Mouse (Mus musculus) right cerebral cortex, adult 18-20 months (tissue): ENCODE data around the gene Metrn.

Experiments used
- DNase-seq: peaks from one replicate; pipeline ENCODE4 v3.0.0; 2022; ENCODE audit warnings: mixed read lengths

Metrn gene

DNA sequence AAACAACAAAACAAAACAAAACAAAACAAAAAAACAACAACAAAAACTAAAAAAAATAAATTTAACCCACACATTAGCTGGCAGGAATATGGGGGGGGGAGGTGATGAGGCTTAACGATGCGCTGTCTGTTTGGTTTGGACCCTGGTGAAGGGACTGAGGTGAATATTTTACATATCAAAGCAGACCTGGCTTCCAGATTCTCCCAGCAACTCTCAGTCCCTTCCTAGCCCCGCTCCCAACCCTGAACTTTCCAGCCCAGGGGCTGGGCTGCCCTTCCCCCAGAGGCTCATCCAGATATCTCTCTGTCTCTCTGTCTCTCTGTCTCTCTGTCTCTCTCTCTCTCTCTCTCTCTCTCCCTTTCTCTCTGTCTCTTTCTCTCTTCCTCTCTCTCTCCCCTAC is 34.3 kb downstream of the Metrn start:
- DNase-seq = no peak

DNA sequence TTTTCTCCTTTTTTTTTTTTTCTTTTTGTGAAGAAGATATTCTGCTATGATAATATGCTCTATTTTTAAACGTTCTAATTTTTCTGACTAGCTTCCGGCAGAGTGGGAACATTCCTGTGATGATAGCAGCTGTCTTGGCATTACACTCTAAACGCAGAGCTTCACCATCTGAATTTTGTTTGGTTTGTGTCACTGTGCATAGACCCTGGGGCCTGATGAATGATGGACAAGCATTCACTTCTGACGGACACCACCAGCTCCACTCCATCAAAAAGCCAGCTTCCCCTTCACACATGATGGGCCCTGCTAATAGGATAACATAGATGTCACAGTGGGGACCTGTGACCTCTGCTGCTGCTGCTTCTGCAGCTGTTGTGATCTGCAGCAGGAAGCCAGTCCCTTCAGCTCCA is 35.4 kb downstream of the Metrn start:
- peak; percentile 59 for DNase-seq

DNA sequence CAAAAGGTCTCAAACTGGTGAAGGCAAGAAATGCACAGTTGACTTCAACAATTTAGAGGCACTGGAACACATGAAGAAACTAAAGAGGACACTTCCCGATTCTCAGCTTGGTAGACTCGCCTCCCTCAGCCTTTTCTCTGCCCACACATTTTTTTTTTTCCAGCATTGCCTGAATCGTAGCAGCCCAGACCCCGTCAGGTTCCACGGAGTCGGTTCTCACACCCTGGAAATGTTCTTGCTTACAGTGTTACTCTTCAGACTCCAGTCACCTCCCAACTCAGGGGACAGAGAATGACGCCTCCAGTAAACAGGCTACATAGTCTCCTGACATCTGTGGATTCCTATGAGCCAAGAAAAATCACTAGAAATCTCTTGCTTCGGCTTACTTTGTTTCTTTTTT is 36.8 kb downstream of the Metrn start:
- DNase-seq = peak; percentile 61

DNA sequence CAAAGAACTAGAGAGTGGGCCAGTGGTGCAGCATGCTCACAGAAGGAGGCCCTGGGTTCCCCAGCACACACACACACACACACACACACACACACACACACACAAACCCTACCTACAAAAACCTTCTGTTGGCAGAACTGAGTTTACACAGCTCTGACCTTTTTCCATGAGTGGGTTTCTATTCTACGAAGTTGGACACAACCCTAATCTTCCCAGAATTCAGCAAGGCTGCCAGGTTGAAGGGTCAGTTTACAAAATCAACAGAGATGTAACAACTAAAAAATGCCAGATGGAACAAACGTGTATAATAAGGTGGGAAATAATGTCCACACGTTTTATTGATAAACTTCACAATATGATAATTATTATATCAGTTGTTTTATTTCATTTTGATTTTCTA is 39.2 kb downstream of the Metrn start:
- DNase-seq = no peak

DNA sequence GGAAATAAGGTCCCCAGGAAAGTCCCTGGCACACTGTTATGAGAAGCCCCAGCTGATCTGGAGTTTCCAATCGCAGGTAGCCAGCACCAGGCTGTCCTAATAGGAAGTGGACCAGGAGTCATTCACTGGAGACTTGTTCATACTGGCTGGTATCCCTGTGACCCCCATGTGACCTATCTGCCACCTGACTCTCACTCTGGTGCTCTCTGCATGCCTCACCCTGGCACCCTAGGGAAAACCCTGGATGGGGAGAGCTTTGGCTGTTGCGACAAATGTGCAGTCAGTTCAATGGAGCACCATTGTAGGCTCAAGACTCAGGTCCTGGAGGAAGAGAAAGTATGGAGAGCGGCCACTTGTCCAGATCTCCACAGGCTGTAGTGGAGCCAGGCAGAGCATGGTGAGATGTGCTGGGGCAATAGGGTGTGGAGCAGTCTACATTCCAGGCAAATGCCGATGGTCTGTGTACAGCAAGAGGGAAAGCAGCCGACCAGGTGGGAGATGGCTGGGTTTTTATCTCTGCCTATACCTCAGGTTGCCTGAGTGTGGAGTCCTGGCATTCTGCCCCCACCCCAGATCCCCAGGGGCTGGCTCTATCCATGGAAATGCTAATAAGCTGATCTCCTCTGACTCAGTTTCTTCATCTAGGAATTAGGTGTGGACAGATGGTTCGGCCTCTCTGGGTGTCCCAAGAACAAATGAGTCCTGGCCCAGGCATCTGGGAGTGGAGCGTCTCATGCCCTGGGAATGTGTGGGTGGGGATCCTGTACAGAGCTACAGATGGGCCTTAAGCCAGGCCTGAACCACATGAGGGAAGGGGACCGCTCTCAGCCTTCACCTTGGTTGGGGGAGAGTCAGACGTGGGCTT is 40.3 kb downstream of the Metrn start:
- no peak for DNase-seq

DNA sequence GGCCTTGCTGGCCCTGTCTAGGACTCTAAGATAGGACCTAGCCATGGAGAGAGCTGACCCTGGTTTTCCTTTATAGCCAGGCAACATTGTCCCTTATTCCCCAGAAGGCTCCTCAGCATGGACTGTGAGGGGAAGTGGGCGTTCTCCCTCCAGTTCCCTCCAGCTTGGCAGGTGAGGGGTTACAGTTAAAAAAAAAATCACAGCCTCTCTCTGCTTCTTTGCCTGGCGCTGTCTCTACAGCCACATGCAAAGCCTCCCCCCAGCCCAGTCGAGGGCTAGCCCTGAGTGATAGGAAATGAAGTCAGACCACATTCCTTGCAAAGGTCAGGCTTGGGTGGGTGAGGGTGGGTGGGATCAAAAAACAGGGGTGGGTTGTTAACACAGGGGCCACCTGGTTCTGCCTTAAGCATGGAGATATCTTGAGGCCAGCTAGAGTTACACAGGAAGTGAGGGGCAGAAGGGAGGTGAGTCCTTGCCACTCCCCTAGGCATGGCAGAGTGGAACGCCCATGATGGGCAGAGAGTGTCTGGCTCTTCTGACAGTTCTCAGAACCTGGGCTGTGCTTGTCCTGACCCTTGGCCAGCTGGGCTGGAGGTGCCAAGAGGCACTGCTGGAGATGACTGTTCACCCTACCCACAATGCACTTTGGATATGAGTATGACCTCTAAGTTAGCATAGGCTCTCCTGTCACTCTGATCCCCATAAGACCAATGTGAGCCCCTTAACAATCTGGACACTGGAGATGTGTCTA is 41.1 kb downstream of the Metrn start:
- DNase-seq = no peak

DNA sequence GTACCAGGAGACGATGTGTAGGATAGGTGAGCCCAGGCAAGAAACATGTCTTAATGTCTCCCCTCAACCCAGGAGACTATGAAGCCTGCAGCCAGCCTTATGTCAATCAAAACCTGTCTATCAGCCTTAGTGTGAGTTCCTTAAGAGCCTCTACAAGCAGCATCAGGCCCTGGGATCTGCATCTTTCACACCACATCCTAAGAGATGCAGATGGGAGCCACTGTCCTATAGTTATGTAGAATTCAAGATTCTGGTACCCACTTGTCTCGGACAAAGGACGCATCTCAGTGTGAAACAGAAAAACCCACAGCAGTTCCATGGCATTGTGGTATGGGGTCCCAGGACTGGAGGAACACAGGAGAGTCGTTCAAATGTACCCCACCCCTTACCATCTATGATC is 41.9 kb downstream of the Metrn start:
- DNase-seq = no peak

DNA sequence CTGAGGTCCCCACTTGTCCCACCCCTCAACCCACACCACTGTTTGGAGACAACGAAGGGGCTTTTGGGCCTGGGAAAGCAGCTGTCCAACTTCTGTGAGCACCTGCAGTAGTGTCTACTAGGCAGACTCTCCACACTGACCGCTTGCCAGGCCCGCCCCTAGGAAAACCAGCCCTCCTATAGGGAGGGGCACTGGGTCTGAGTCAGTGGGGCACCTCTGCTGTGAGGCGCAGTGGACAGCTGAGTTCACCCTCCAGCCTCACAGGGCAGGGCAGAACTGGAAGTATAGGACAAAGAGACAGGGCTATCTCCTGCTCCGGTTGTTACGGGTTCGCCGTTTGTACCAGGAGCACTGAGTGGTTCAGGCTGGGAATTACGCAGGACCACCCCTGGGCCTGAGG is 42.7 kb downstream of the Metrn start, which contains the start of gene Msln:
Gene Msln, minus strand, starts transcription at position 138 of the 400 bp plus-strand sequence.
- no peak for DNase-seq

DNA sequence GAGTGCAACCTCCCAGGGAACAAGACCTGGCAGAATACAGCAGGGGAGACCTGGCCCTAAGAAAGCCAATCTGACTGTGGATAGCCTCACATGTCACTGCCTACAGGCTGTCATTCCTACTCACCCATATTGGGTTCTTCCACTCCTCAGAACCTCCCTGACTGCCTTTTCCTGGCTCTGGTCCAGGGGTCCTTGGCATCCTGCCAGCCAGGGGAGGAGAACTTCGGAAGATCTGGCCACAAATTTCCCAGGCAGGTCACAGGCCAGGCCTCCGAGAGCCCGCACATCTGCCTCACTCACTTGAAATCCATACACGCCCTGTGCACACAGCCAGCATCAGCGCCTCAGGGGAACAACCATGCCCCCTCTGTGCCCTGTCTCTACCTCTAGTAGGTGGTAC is 45.5 kb downstream of the Metrn start:
- no peak for DNase-seq

DNA sequence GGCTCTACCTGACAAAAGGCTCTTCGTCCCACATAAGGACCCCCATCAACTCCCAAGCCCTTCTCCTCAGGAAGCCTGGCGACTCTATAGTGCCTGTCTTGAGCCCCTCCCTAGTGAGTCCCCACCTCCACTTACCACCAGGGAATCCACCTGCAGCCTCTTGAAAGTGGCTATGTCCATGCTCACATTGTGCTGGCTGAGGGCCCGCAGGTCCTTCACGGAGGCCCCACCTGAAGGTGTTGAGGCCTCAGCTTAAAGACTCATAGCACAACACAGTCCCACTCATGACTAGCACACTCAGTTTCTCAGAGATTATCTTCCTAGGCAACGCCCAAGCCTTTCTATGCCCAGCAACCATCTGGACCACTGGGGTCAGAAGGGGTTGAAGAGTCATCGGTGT is 47.6 kb downstream of the Metrn start:
- no peak for DNase-seq

DNA sequence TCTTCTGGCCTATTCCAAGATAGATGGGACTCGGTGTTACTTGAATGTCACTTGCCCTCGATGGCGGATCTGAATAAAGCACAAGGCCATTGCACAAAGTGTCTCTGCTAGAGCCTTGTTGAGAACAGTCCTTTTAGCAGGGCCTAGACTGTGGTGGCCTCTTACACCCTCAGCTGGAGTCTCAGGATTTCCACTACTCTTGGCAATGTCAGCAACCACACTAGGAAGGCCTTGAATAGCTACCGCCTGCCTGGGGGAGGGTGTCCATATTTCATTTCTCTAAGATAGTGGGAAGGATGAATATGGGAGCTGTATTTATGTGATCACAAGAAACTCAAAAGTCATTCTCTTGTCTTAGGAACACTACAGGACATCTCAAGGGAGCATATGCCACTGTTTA is 48.7 kb downstream of the Metrn start:
- DNase-seq = no peak

DNA sequence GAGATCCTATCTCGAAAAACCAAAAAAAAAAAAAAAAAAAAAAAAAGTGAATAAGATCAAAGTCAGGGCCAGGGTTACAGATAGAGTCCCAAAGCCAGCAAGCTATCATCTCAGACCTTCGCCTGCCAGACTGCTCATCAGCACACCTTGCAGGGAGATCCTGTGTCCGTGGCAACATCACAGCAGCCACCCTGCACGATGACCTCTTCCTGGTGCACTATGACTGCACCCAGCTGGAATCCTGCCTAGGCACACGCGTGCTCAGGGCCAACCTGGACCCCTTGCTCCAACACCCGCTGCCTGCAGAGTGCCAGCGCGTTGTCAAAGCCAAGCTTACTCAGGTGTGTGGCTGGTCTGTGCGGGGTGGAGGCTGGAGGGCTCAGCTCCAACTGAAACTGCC is 52.6 kb downstream of the Metrn start:
- DNase-seq = no peak

DNA sequence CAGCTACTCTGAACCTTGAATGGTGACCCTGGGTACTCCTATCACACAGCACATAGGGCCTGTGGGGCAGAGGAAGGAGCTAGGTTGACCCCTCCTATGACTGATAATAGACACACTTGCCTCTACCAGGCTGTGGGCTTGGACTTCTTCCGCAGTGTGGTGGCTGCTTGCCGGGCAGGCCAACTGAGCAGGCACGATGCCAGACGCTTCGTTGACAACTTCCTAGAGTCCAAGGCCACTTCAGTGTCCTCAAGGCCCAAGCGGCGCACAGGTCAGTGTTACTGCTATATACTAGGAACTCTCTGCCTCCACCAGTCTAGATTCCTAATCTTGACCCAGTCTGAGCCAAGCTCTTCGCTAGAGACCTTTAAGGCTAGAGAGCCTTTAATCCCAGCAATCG is 53.1 kb downstream of the Metrn start:
- no peak for DNase-seq
